Mouse (Mus musculus) CH12.LX (cell line): Measurements from ENCODE around the gene Phka2. TPM values are rescaled to one million over a fixed set of nuclear protein-coding genes. Genes with fewer than 3 reads are reported as not detected.

Experiments used
- DNase-seq: peaks from one replicate; pipeline ENCODE4 v3.0.0-alpha.2; 2013; ENCODE audit errors: extremely low read depth
- H3K27ac ChIP-seq: 2 replicates; pipeline ENCODE4 v1.5.1; 2012; ENCODE audit warnings: low read depth, mild to moderate bottlenecking, control low read depth, moderate library complexity; ENCODE audit not compliant: insufficient read depth
- H3K27me3 ChIP-seq: replicated peaks from 2 replicates; pipeline ENCODE3; 2012; ENCODE audit warnings: inconsistent platforms
- H3K36me3 ChIP-seq, 2 experiments: replicated peaks in 1 of 2; 2 replicates each; pipeline versions ENCODE3 to v1.6.1; 2012; ENCODE audit warnings: inconsistent platforms in 1 of 2, low read length in 1 of 2, mild to moderate bottlenecking in 1 of 2, mixed read lengths in 1 of 2, moderate library complexity in 1 of 2; ENCODE audit not compliant: control insufficient read depth in 1 of 2, insufficient read depth in 1 of 2
- H3K4me1 ChIP-seq, 2 experiments: 2 replicates each; pipeline ENCODE4 v1.6.1; 2012; ENCODE audit warnings: inconsistent platforms in 1 of 2, moderate library complexity in 1 of 2; ENCODE audit not compliant: insufficient read depth in 2 of 2, control insufficient read depth in 1 of 2
- H3K4me2 ChIP-seq: 2 replicates; pipeline ENCODE4 v1.6.1; 2012; ENCODE audit warnings: low read depth, mild to moderate bottlenecking, control low read depth; ENCODE audit not compliant: poor library complexity, insufficient read depth, severe bottlenecking
- H3K4me3 ChIP-seq, 3 experiments: fragments of 150-350 bp in 1 of 3; sonication (generic) in 1 of 3; replicated peaks in 1 of 3; 2 replicates each; pipeline versions ENCODE3 to v1.5.1; 2011 to 2012; ENCODE audit warnings: low read depth in 2 of 3, low read length in 2 of 3, mild to moderate bottlenecking in 2 of 3, moderate library complexity in 2 of 3, control low read depth in 1 of 3, improper control_type of control experiment in 1 of 3, inconsistent platforms in 1 of 3, mixed read lengths in 1 of 3; ENCODE audit not compliant: poor library complexity in 1 of 3
- H3K79me2 ChIP-seq: replicated peaks from 2 replicates; pipeline ENCODE4 v1.6.1; 2012; ENCODE audit warnings: mild to moderate bottlenecking, moderate library complexity; ENCODE audit not compliant: control insufficient read depth, poor library complexity, insufficient read depth, severe bottlenecking; ENCODE audit errors: extremely low read depth
- H3K9ac ChIP-seq: 2 replicates; pipeline ENCODE4 v1.6.1; 2012; ENCODE audit warnings: low read depth, mild to moderate bottlenecking, control low read depth, moderate library complexity; ENCODE audit not compliant: insufficient read depth
- H3K9me3 ChIP-seq: replicated peaks from 2 replicates; pipeline ENCODE3; 2012; ENCODE audit warnings: low read length, inconsistent platforms, mixed read lengths
- BHLHE40 ChIP-seq: IDR thresholded peaks from 2 replicates; pipeline ENCODE4 v1.6.1; 2011; ENCODE audit warnings: mild to moderate bottlenecking, low read depth, low read length, improper control_type of control experiment
- CHD1 ChIP-seq: IDR thresholded peaks from 2 replicates; pipeline ENCODE4 v1.6.1; 2012; ENCODE audit warnings: low read depth, low read length, improper control_type of control experiment, inconsistent platforms
- CTCF ChIP-seq, 2 experiments: IDR thresholded peaks in 1 of 2; conservative IDR thresholded peaks in 1 of 2; 2 replicates each; pipeline ENCODE4 v1.5.1; 2011 to 2012; ENCODE audit warnings: low read depth in 2 of 2, low read length in 2 of 2, improper control_type of control experiment in 1 of 2, inconsistent platforms in 1 of 2, mild to moderate bottlenecking in 1 of 2, moderate library complexity in 1 of 2
- ELF1 ChIP-seq: IDR thresholded peaks from 2 replicates; pipeline ENCODE4 v1.6.1; 2014; ENCODE audit warnings: low read depth, mild to moderate bottlenecking, inconsistent platforms, low read length, improper control_type of control experiment
- HCFC1 ChIP-seq: IDR thresholded peaks from 2 replicates; pipeline ENCODE4 v1.6.1; 2012; ENCODE audit warnings: low read depth, mild to moderate bottlenecking, inconsistent platforms, low read length, improper control_type of control experiment
- JUN ChIP-seq: IDR thresholded peaks from 2 replicates; pipeline ENCODE4 v1.6.1; 2011; ENCODE audit warnings: low read depth, mild to moderate bottlenecking, low read length, improper control_type of control experiment, moderate library complexity; ENCODE audit not compliant: insufficient read depth
- MAX ChIP-seq: IDR thresholded peaks from 2 replicates; pipeline ENCODE4 v1.6.1; 2011; ENCODE audit warnings: low read length, improper control_type of control experiment
- MAZ ChIP-seq: IDR thresholded peaks from 2 replicates; pipeline ENCODE4 v1.6.1; 2012; ENCODE audit warnings: low read depth, mild to moderate bottlenecking, inconsistent platforms, low read length, improper control_type of control experiment, moderate library complexity
- MEF2A ChIP-seq: IDR thresholded peaks from 2 replicates; pipeline ENCODE4 v1.6.1; 2014; ENCODE audit warnings: low read depth, mild to moderate bottlenecking, inconsistent platforms, low read length, improper control_type of control experiment, borderline replicate concordance
- MXI1 ChIP-seq: IDR thresholded peaks from 2 replicates; pipeline ENCODE4 v1.6.1; 2011; ENCODE audit warnings: mild to moderate bottlenecking, low read depth, low read length, improper control_type of control experiment
- NELFE ChIP-seq: IDR thresholded peaks from 2 replicates; pipeline ENCODE4 v1.6.1; 2011; ENCODE audit warnings: low read depth, low read length, improper control_type of control experiment
- POLR2A ChIP-seq: IDR thresholded peaks from 2 replicates; pipeline ENCODE4 v1.6.1; 2011; ENCODE audit warnings: low read depth, mild to moderate bottlenecking, improper control_type of control experiment, low read length
- RAD21 ChIP-seq: IDR thresholded peaks from 2 replicates; pipeline ENCODE4 v1.6.1; 2011; ENCODE audit warnings: low read depth, mild to moderate bottlenecking, low read length, improper control_type of control experiment, moderate library complexity
- SMC3 ChIP-seq: IDR thresholded peaks from 2 replicates; pipeline ENCODE4 v1.6.1; 2011; ENCODE audit warnings: low read depth, low read length, improper control_type of control experiment
- UBTF ChIP-seq: IDR thresholded peaks from 2 replicates; pipeline ENCODE4 v1.6.1; 2012; ENCODE audit warnings: low read depth, mild to moderate bottlenecking, inconsistent platforms, low read length, improper control_type of control experiment, moderate library complexity
- dilution Hi-C: fragments of 300-500 bp; cut with MboI; formaldehyde crosslinking; loops from 2 replicates; pipeline ENCODE4 v1.14.3; 2020; ENCODE audit warnings: low sequenced_read_pairs; ENCODE audit not compliant: extremely low pct_unique_long_range_greater_than_20kb, extremely low pct_ligation_motif_present
- in situ Hi-C: fragments of 300-500 bp; cut with MboI; formaldehyde crosslinking; loops from 3 replicates; pipeline ENCODE4 v1.14.3; 2019; ENCODE audit warnings: low sequenced_read_pairs, low pct_ligation_motif_present, low pct_unique_long_range_greater_than_20kb, mixed read lengths
- polyA plus RNA-seq: library from polyadenylated mRNA; unstranded; fragments of >175 nt; gene quantifications from 2 replicates; pipeline ENCODE4 v1.2.1, GENCODE M21; 2012; ENCODE audit warnings: low read depth; ENCODE audit not compliant: insufficient read length
- total RNA-seq, 2 experiments: library from RNA; depleted of rRNA; stranded (reverse); fragments of 300-350 nt in 1 of 2; fragments of >200 nt in 1 of 2; gene quantifications; 2 replicates each; pipeline ENCODE4 v1.2.3; 2012 to 2014

Gene Phka2
- 9.1 and 10.1 TPM in 2 replicates for total RNA-seq (2012; rRNA removed)
- 7.5 and 8.2 TPM in 2 replicates for total RNA-seq (2014; rRNA removed)
- polyA plus RNA-seq = 12.4 and 12.5 TPM in 2 replicates

- TF ChIP-seq HCFC1 = peak; percentile 61
- TF ChIP-seq MAZ = 0 out of 2 replicates have a peak, but pooled peaks have one; percentile 37
- peak; percentile 58 for TF ChIP-seq BHLHE40
- TF ChIP-seq POLR2A = peak; percentile 33; the same call in 1 of the 2 replicates
- TF ChIP-seq JUN = no peak
- TF ChIP-seq UBTF = no peak
- TF ChIP-seq MXI1 = 0 out of 2 replicates have a peak, but pooled peaks have one; percentile 32
- peak; percentile 86 for TF ChIP-seq CHD1
- TF ChIP-seq ELF1 = peak; percentile 61
- peak; percentile 66 for TF ChIP-seq NELFE
- no peaks in the 10 kb centered on the region for H3K9me3 ChIP-seq
- dilution Hi-C loops = no loop called here
- no peak within 1 kb of the TSS for H3K27ac ChIP-seq
- 0 out of 2 replicates have a peak, but pooled peaks cover 2% of the 10 kb centered on the region for H3K79me2 ChIP-seq
- DNase-seq = peak; percentile 73
- H3K27me3 ChIP-seq = no peaks in the 10 kb centered on the region
- no peaks in the 10 kb centered on the region for H3K36me3 ChIP-seq
- H3K4me2 ChIP-seq = peak within 1 kb of the TSS; percentile 61
- in situ Hi-C loops = no loop called here
- peaks cover 0 to 5% of the 10 kb centered on the region in 2 experiments; a peak in 2 of 4 replicates for H3K4me1 ChIP-seq
- H3K4me3 ChIP-seq = peak within 1 kb of the TSS; percentile 67 to 84 (median 67)
- peak within 1 kb of the TSS; percentile 64 for H3K9ac ChIP-seq
Observed at GRCm38 (mm10) chrX:160502048-160503041, at the start of gene Phka2. Gene Phka2, plus strand, starts transcription at chrX:160502166.

- Histone ChIP-seq H3K27ac (no peak overlapping the region), H3K36me3 (no peaks in the 10 kb centered on the region), H3K4me1 (no peaks in the 10 kb centered on the region), H3K9me3 (no peaks in the 10 kb centered on the region), H3K9ac (no peak overlapping the region), H3K27me3 (no peaks in the 10 kb centered on the region), H3K79me2 (no peaks in the 10 kb centered on the region), H3K4me3 (no peak overlapping the region), H3K4me2 (no peak overlapping the region)
- peak; percentile 4 for DNase-seq
- TF ChIP-seq MAX (peak; percentile 43; the same call in 1 of the 2 replicates), RAD21 (peak; percentile 64), BHLHE40 (0 out of 2 replicates have a peak, but pooled peaks have one; percentile 24), MEF2A (no peak), SMC3 (peak; percentile 42; the same call in 1 of the 2 replicates), CTCF (conservative IDR thresholded peaks at IDR 0.05 in 1 of 2, IDR thresholded peaks at IDR 0.05 in 1 of 2; ENCODE audit: low read depth in 2 of 2, low read length in 2 of 2) (peak in 1 of 2 experiments; percentile 59; a peak in 2 of 4 replicates)
- in situ Hi-C loops (no loop called here), dilution Hi-C loops (no loop called here)
Observed at GRCm38 (mm10) chrX:160455686-160456085, 46.3 kb upstream of the Phka2 start.
